Mouse (Mus musculus): ENCODE results near the gene Rnf144b. TPM values are rescaled to one million over a fixed set of nuclear protein-coding genes. Genes with fewer than 3 reads are reported as not detected.

Rnf144b gene
- polyA plus RNA-seq, 1 experiment: 20.9 TPM

GRCm38 (mm10) chr13:47106580-47106888, 15.9 kb upstream of the Rnf144b start:
- peak overlapping the region; percentile 99 for H3K4me3 ChIP-seq (ENCODE audit: control insufficient read depth, low read depth, low read length)

GRCm38 (mm10) chr13:47109239-47109638, 13.2 kb upstream of the Rnf144b start:
- Histone ChIP-seq H3K27me3 (ENCODE audit: control insufficient read depth, insufficient read depth, low read length) (no peaks in the 10 kb centered on the region), H3K4me1 (ENCODE audit: control insufficient read depth, insufficient read depth, low read length) (peaks cover 5% of the 10 kb centered on the region), H3K36me3 (ENCODE audit: control insufficient read depth, insufficient read depth, low read length) (no peaks in the 10 kb centered on the region), H3K27ac (ENCODE audit: control insufficient read depth, insufficient read depth, low read depth, low read length) (no peak overlapping the region), H3K4me3 (ENCODE audit: control insufficient read depth, low read depth, low read length) (no peak overlapping the region)
- no peak for TF ChIP-seq POLR2A (IDR thresholded peaks at IDR 0.05; ENCODE audit: control insufficient read depth, low read depth, low read length)
- TF ChIP-seq CTCF (IDR thresholded peaks at IDR 0.05; ENCODE audit: control insufficient read depth, insufficient read depth, insufficient replicate concordance, low read depth, low read length): no peak

More at GRCm38 (mm10) chr13:47106580-47106888, 15.9 kb upstream of the Rnf144b start:
- no peaks in the 10 kb centered on the region for H3K27me3 ChIP-seq (ENCODE audit: control insufficient read depth, insufficient read depth, low read length)
- H3K4me1 ChIP-seq (ENCODE audit: control insufficient read depth, insufficient read depth, low read length): peaks cover 8% of the 10 kb centered on the region
- TF ChIP-seq CTCF (IDR thresholded peaks at IDR 0.05; ENCODE audit: control insufficient read depth, insufficient read depth, insufficient replicate concordance, low read depth, low read length): no peak
- TF ChIP-seq POLR2A (IDR thresholded peaks at IDR 0.05; ENCODE audit: control insufficient read depth, low read depth, low read length): 0 out of 2 replicates have a peak, but pooled peaks have one; percentile 13
- no peaks in the 10 kb centered on the region for H3K36me3 ChIP-seq (ENCODE audit: control insufficient read depth, insufficient read depth, low read length)
- H3K27ac ChIP-seq (ENCODE audit: control insufficient read depth, insufficient read depth, low read depth, low read length): peak overlapping the region; percentile 98

- Histone ChIP-seq H3K4me3 (ENCODE audit: control insufficient read depth, low read depth, low read length) (no peak overlapping the region), H3K4me1 (ENCODE audit: control insufficient read depth, insufficient read depth, low read length) (no peaks in the 10 kb centered on the region), H3K27ac (ENCODE audit: control insufficient read depth, insufficient read depth, low read depth, low read length) (no peak overlapping the region), H3K36me3 (ENCODE audit: control insufficient read depth, insufficient read depth, low read length) (no peaks in the 10 kb centered on the region), H3K27me3 (ENCODE audit: control insufficient read depth, insufficient read depth, low read length) (no peaks in the 10 kb centered on the region)
- no peak for TF ChIP-seq POLR2A (IDR thresholded peaks at IDR 0.05; ENCODE audit: control insufficient read depth, low read depth, low read length)
- no peak for TF ChIP-seq CTCF (IDR thresholded peaks at IDR 0.05; ENCODE audit: control insufficient read depth, insufficient read depth, insufficient replicate concordance, low read depth, low read length)
Measured at GRCm38 (mm10) chr13:47111185-47111584, 11.3 kb upstream of the Rnf144b start.

GRCm38 (mm10) chr13:47112056-47112455, 10.4 kb upstream of the Rnf144b start:
- TF ChIP-seq CTCF (IDR thresholded peaks at IDR 0.05; ENCODE audit: control insufficient read depth, insufficient read depth, insufficient replicate concordance, low read depth, low read length) (no peak), POLR2A (IDR thresholded peaks at IDR 0.05; ENCODE audit: control insufficient read depth, low read depth, low read length) (no peak)
- Histone ChIP-seq H3K4me3 (ENCODE audit: control insufficient read depth, low read depth, low read length) (no peak overlapping the region), H3K4me1 (ENCODE audit: control insufficient read depth, insufficient read depth, low read length) (no peaks in the 10 kb centered on the region), H3K27ac (ENCODE audit: control insufficient read depth, insufficient read depth, low read depth, low read length) (no peak overlapping the region), H3K36me3 (ENCODE audit: control insufficient read depth, insufficient read depth, low read length) (no peaks in the 10 kb centered on the region), H3K27me3 (ENCODE audit: control insufficient read depth, insufficient read depth, low read length) (no peaks in the 10 kb centered on the region)

- Histone ChIP-seq H3K27me3 (ENCODE audit: control insufficient read depth, insufficient read depth, low read length) (no peaks in the 10 kb centered on the region), H3K36me3 (ENCODE audit: control insufficient read depth, insufficient read depth, low read length) (no peaks in the 10 kb centered on the region), H3K27ac (ENCODE audit: control insufficient read depth, insufficient read depth, low read depth, low read length) (no peak overlapping the region), H3K4me3 (ENCODE audit: control insufficient read depth, low read depth, low read length) (no peak overlapping the region), H3K4me1 (ENCODE audit: control insufficient read depth, insufficient read depth, low read length) (no peaks in the 10 kb centered on the region)
- TF ChIP-seq CTCF (IDR thresholded peaks at IDR 0.05; ENCODE audit: control insufficient read depth, insufficient read depth, insufficient replicate concordance, low read depth, low read length) (no peak), POLR2A (IDR thresholded peaks at IDR 0.05; ENCODE audit: control insufficient read depth, low read depth, low read length) (no peak)
Measured at GRCm38 (mm10) chr13:47112924-47113323, 9.5 kb upstream of the Rnf144b start.

GRCm38 (mm10) chr13:47116000-47116399, 6.5 kb upstream of the Rnf144b start:
- TF ChIP-seq CTCF (IDR thresholded peaks at IDR 0.05; ENCODE audit: control insufficient read depth, insufficient read depth, insufficient replicate concordance, low read depth, low read length) (no peak), POLR2A (IDR thresholded peaks at IDR 0.05; ENCODE audit: control insufficient read depth, low read depth, low read length) (no peak)
- Histone ChIP-seq H3K27ac (ENCODE audit: control insufficient read depth, insufficient read depth, low read depth, low read length) (no peak overlapping the region), H3K36me3 (ENCODE audit: control insufficient read depth, insufficient read depth, low read length) (no peaks in the 10 kb centered on the region), H3K4me3 (ENCODE audit: control insufficient read depth, low read depth, low read length) (no peak overlapping the region), H3K4me1 (ENCODE audit: control insufficient read depth, insufficient read depth, low read length) (peaks cover 3% of the 10 kb centered on the region), H3K27me3 (ENCODE audit: control insufficient read depth, insufficient read depth, low read length) (no peaks in the 10 kb centered on the region)

GRCm38 (mm10) chr13:47121333-47121889, 1.0 kb upstream of the Rnf144b start:
- Histone ChIP-seq H3K4me3 (ENCODE audit: control insufficient read depth, low read depth, low read length) (no peak overlapping the region), H3K27ac (ENCODE audit: control insufficient read depth, insufficient read depth, low read depth, low read length) (no peak overlapping the region), H3K36me3 (ENCODE audit: control insufficient read depth, insufficient read depth, low read length) (no peaks in the 10 kb centered on the region), H3K4me1 (ENCODE audit: control insufficient read depth, insufficient read depth, low read length) (peaks cover 12% of the 10 kb centered on the region), H3K27me3 (ENCODE audit: control insufficient read depth, insufficient read depth, low read length) (no peaks in the 10 kb centered on the region)
- TF ChIP-seq CTCF (IDR thresholded peaks at IDR 0.05; ENCODE audit: control insufficient read depth, insufficient read depth, insufficient replicate concordance, low read depth, low read length) (peak; percentile 29; the same call in 1 of the 2 replicates), POLR2A (IDR thresholded peaks at IDR 0.05; ENCODE audit: control insufficient read depth, low read depth, low read length) (no peak)

All from testis, adult 2 months (tissue).